Mouse (Mus musculus) olfactory bulb, adult 2 months (tissue): ENCODE data around the gene Gdf15.

Source experiments
- CTCF ChIP-seq: fragments of 200-500 bp; IDR thresholded peaks from 2 replicates; pipeline ENCODE4 v1.5.1; 2012; ENCODE audit warnings: low read depth, mild to moderate bottlenecking, low read length, moderate library complexity; ENCODE audit not compliant: insufficient read depth
- POLR2A ChIP-seq: fragments of 200-500 bp; IDR thresholded peaks from 2 replicates; pipeline ENCODE4 v1.6.1; 2012; ENCODE audit warnings: mild to moderate bottlenecking, low read depth, low read length, moderate library complexity; ENCODE audit not compliant: insufficient read depth

GRCm38 (mm10) chr8:70605871-70606779, 26.1 kb downstream of the Gdf15 start:
- TF ChIP-seq CTCF (no peak), POLR2A (no peak)
